Mouse (Mus musculus): Measurements from ENCODE around the gene Numa1.
"Not testable (repeated sequence)": the region's sequence is repeated elsewhere in the genome, so short reads cannot be mapped to it uniquely, and the experiment has no call there.

Gene Numa1

GRCm38 (mm10) chr7:102037318-102037717, 103.4 kb downstream of the Numa1 start:
- DNase-seq (ENCODE audit: low read depth, low spot score) = no peak

GRCm38 (mm10) chr7:102042314-102042713, 108.4 kb downstream of the Numa1 start:
- no peak for DNase-seq (ENCODE audit: low read depth, low spot score)

GRCm38 (mm10) chr7:102048524-102048923, 114.6 kb downstream of the Numa1 start:
- DNase-seq (ENCODE audit: low read depth, low spot score) = not testable (repeated sequence)

GRCm38 (mm10) chr7:102061353-102061752, 127.4 kb downstream of the Numa1 start:
- no peak for DNase-seq (ENCODE audit: low read depth, low spot score)

- no peak for DNase-seq (ENCODE audit: low read depth, low spot score)
Measured at GRCm38 (mm10) chr7:102062203-102062602, 128.3 kb downstream of the Numa1 start.

- no peak for DNase-seq (ENCODE audit: low read depth, low spot score)
Measured at GRCm38 (mm10) chr7:102063891-102064290, 130.0 kb downstream of the Numa1 start.
